Mouse (Mus musculus) forebrain, embryonic 14.5 days (tissue): ENCODE measurements around the gene Rnf220. TPM values are rescaled to one million over a fixed set of nuclear protein-coding genes. Genes with fewer than 3 reads are reported as not detected.

Experiments used
- ATAC-seq: fragments of 200-750 bp; cut with Nextera tagmentation; 2 replicates; pipeline ENCODE4 v1.8.0; 2017; ENCODE audit warnings: mild to moderate bottlenecking, moderate library complexity
- DNase-seq: peaks from one replicate; pipeline ENCODE4 v3.0.0-alpha.2; 2015; ENCODE audit warnings: low spot score
- H3K27ac ChIP-seq: fragments of 300-500 bp; sonication (generic); 2 replicates; pipeline ENCODE4 v1.5.1; 2014; ENCODE audit warnings: low read depth, mild to moderate bottlenecking, control low read depth, low read length, moderate library complexity
- H3K27me3 ChIP-seq: fragments of 300-500 bp; sonication (generic); replicated peaks from 2 replicates; pipeline ENCODE4 v1.6.1; 2014; ENCODE audit warnings: low read length, control low read depth, mixed read lengths; ENCODE audit not compliant: control insufficient read depth, insufficient read depth
- H3K36me3 ChIP-seq: fragments of 300-500 bp; sonication (generic); 2 replicates; pipeline ENCODE4 v1.6.1; 2014; ENCODE audit warnings: low read length, control low read depth; ENCODE audit not compliant: control insufficient read depth, insufficient read depth
- H3K4me1 ChIP-seq: fragments of 300-500 bp; sonication (generic); 2 replicates; pipeline ENCODE4 v1.6.1; 2014; ENCODE audit warnings: antibody characterized with exemption, low read length, control low read depth; ENCODE audit not compliant: control insufficient read depth, insufficient read depth
- H3K4me2 ChIP-seq: fragments of 300-500 bp; sonication (generic); 2 replicates; pipeline ENCODE4 v1.6.1; 2014; ENCODE audit warnings: mild to moderate bottlenecking, control low read depth, low read length
- H3K4me3 ChIP-seq: fragments of 300-500 bp; sonication (generic); 2 replicates; pipeline ENCODE4 v1.5.1; 2014; ENCODE audit warnings: low read depth, low read length, control low read depth
- H3K9ac ChIP-seq: fragments of 300-500 bp; sonication (generic); 2 replicates; pipeline ENCODE4 v1.6.1; 2014; ENCODE audit warnings: mild to moderate bottlenecking, low read length, control low read depth, moderate library complexity
- H3K9me3 ChIP-seq: fragments of 300-500 bp; sonication (generic); replicated peaks from 2 replicates; pipeline ENCODE4 v1.6.1; 2016; ENCODE audit warnings: low read length, control low read depth, mixed read lengths; ENCODE audit not compliant: control insufficient read depth
- WGBS: fragments of 180-500 bp; shearing (Covaris S2); extraction: QIAGEN DNeasy Blood & Tissue Kit; methylation state at CpG from one replicate; pipeline ENCODE4 v1.1.7; 2014; 5-methylcytosine and 5-hydroxymethylcytosine counted together
- polyA plus RNA-seq: library from polyadenylated mRNA; unstranded; fragments of >200 nt; fragmentation: Nextera tagmentation; extraction: Ambion mirVana; gene quantifications from 2 replicates; pipeline ENCODE4 v1.2.1, GENCODE M21; 2014

Gene Rnf220
- polyA plus RNA-seq, 1 experiment from 2014 or later, result 84.3 TPM

- Histone ChIP-seq H3K9me3 (no peaks in the 10 kb centered on the region), H3K4me2 (no peak overlapping the region), H3K4me3 (no peak overlapping the region), H3K27ac (no peak overlapping the region), H3K27me3 (0 out of 2 replicates have a peak, but pooled peaks cover 11% of the 10 kb centered on the region), H3K36me3 (no peaks in the 10 kb centered on the region), H3K9ac (no peak overlapping the region), H3K4me1 (peaks cover 16% of the 10 kb centered on the region)
- no peak for ATAC-seq
- WGBS, result 87% methylated on average over 17 of the region's 17 CpGs
- no peak for DNase-seq
Observed at GRCm38 (mm10) chr4:117359803-117360382, 137.0 kb downstream of the Rnf220 start.

DNA sequence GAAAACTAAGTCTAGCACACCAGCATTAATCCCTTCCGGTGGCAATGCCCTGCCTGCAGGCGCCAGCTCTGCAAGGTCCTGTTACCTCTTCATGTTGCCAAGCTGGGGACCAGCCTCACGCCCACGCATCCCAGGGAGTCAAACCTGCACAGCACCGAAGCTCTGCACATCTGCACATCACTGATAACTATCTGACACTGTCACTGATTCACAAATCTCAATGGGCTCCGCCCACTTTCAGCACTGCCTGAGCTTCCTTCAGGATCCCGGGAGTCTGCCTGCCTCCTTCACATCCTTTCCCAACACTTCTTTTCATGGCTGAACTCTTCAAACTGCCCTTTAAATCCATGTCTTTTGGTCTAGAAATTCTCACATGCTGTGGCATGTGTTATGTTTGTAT, 138.9 kb downstream of the Rnf220 start:
- Histone ChIP-seq H3K4me2 (no peak overlapping the region), H3K9ac (no peak overlapping the region), H3K27me3 (0 out of 2 replicates have a peak, but pooled peaks cover 8% of the 10 kb centered on the region), H3K36me3 (no peaks in the 10 kb centered on the region), H3K4me3 (no peak overlapping the region), H3K4me1 (peaks cover 16% of the 10 kb centered on the region), H3K27ac (no peak overlapping the region), H3K9me3 (no peaks in the 10 kb centered on the region)
- ATAC-seq, result no peak
- 70% methylated on average over 7 of the region's 7 CpGs for WGBS
- no peak for DNase-seq

DNA sequence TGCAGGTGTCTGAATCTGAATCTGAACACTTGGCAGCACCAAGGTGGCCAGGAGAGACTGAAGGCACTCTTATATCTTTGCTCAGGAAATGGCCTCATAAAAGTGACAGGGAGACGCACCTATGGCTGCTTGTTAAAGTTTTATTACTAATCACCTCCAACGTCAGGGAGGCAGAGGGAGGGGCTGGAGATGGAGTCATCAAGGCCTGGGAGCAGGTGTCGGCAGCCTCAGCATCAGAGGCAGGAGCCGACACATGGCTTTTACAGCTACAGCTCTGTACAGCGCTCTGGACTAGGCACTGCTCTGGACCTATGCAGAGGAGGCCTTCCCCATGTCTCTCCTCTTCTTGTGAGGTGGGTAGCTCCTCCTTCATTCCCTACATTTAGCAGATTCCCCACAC, 139.7 kb downstream of the Rnf220 start:
- DNase-seq (no peak), ATAC-seq (no peak)
- Histone ChIP-seq H3K27ac (no peak overlapping the region), H3K9ac (no peak overlapping the region), H3K27me3 (0 out of 2 replicates have a peak, but pooled peaks cover 8% of the 10 kb centered on the region), H3K36me3 (no peaks in the 10 kb centered on the region), H3K9me3 (no peaks in the 10 kb centered on the region), H3K4me1 (peaks cover 13% of the 10 kb centered on the region), H3K4me3 (no peak overlapping the region), H3K4me2 (no peak overlapping the region)
- WGBS, result 77% methylated on average over 5 of the region's 5 CpGs

DNA sequence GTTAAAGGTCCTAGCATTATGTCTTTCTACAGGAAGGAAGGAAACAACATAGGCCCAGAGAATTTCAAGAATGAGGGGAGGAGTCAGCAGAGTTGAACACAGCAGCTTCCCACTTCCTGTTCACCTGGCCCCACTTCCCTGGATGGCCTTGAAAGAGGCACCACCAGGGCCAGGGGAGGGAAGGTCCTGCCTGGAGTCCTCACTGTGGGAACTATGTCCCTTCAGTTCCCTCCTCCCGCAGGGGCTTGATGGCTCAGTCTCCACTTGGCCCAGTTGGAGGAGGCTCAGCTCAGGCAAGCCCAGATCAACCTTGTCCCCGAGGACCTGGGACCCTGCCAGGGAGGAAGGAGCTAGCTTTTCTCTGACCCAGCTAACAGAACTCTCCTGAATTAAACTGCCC, 140.6 kb downstream of the Rnf220 start:
- no peak overlapping the region for H3K9ac ChIP-seq
- no peak overlapping the region for H3K4me3 ChIP-seq
- H3K4me1 ChIP-seq, result 0 out of 2 replicates have a peak, but pooled peaks cover 6% of the 10 kb centered on the region
- H3K27ac ChIP-seq, result no peak overlapping the region
- no peak for DNase-seq
- ATAC-seq, result no peak
- 0 out of 2 replicates have a peak, but pooled peaks cover 8% of the 10 kb centered on the region for H3K27me3 ChIP-seq
- no peak overlapping the region for H3K4me2 ChIP-seq
- no peaks in the 10 kb centered on the region for H3K36me3 ChIP-seq
- WGBS, result 77% methylated on average over 2 of the region's 2 CpGs
- H3K9me3 ChIP-seq, result no peaks in the 10 kb centered on the region

DNA sequence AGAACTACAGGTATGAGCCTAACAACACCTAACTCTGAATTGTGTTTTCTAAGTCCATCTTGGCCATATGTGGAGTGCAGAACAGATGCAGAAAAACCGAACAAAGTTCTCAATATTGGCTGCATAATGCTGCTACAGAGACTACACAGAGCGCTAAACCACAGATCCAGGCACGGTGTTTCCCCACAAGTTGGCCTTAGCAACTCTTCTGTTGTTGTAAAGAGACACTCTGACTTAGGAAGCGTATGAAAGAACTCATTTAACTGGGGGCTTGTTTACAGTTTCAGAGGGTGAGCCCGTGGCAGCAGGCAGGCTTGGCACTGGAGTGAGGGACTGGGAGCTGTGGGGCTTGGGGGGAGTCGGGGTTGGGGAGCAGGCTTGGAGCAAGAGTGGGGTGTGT, 142.2 kb downstream of the Rnf220 start:
- H3K4me1 ChIP-seq, result no peaks in the 10 kb centered on the region
- no peaks in the 10 kb centered on the region for H3K36me3 ChIP-seq
- H3K9me3 ChIP-seq, result no peaks in the 10 kb centered on the region
- ATAC-seq (no peak), DNase-seq (no peak)
- no peak overlapping the region for H3K4me3 ChIP-seq
- H3K27ac ChIP-seq, result no peak overlapping the region
- WGBS, result 70% methylated on average over 6 of the region's 6 CpGs
- H3K9ac ChIP-seq, result no peak overlapping the region
- 0 out of 2 replicates have a peak, but pooled peaks cover 5% of the 10 kb centered on the region for H3K27me3 ChIP-seq
- H3K4me2 ChIP-seq, result no peak overlapping the region

DNA sequence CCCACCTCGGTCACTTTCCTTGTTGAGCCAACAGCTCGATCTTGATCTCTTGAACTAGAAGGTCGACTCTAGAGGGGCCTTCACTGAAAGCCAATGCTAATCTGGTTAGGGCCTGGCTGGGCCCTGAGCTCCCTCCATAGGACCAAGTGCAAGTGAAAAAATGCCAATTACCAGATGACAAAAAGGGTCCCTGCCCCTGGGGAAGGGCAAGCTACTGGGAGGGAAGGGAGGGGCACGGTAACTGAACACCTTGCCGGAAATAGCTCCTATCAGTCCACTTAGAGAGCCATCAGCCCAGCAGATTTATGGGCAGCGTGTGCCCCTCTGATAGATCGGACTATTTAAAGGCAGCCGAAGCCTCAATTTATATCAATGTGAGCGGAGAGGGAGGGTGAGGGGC, 143.9 kb downstream of the Rnf220 start:
- H3K4me1 ChIP-seq, result no peaks in the 10 kb centered on the region
- no peak for ATAC-seq
- H3K27me3 ChIP-seq, result no peaks in the 10 kb centered on the region

DNA sequence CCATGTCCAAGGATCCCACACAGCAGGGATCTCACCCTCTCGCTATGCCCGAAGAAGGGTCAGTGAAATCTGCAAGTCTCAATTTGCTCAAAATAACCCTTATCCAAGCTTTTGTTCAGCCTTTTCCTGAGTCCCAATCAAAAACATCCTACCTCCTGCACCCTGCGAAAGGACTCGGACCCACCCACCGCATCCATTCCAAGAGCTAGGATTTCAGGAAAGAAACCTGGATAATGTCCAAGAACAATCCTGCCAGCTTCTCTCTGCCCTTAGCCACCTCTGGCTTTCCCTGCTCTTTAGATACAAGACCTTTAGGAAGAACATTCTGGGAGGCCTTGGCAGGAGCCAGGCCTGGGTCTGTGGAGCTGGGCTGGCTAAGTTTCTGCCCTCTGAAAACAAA, 144.8 kb downstream of the Rnf220 start:
- Histone ChIP-seq H3K9ac (no peak overlapping the region), H3K36me3 (no peaks in the 10 kb centered on the region), H3K27ac (no peak overlapping the region), H3K4me3 (no peak overlapping the region), H3K9me3 (no peaks in the 10 kb centered on the region), H3K4me2 (no peak overlapping the region), H3K4me1 (no peaks in the 10 kb centered on the region), H3K27me3 (no peaks in the 10 kb centered on the region)
- no peak for DNase-seq
- 82% methylated on average over 5 of the region's 5 CpGs for WGBS
- ATAC-seq, result no peak

More for the DNA sequence above, 143.9 kb downstream of the Rnf220 start:
- H3K36me3 ChIP-seq, result no peaks in the 10 kb centered on the region
- H3K9ac ChIP-seq, result no peak overlapping the region
- no peak overlapping the region for H3K27ac ChIP-seq
- H3K4me3 ChIP-seq, result no peak overlapping the region
- no peak for DNase-seq
- no peak overlapping the region for H3K4me2 ChIP-seq
- 78% methylated on average over 9 of the region's 9 CpGs for WGBS
- no peaks in the 10 kb centered on the region for H3K9me3 ChIP-seq

- no peak overlapping the region for H3K4me3 ChIP-seq
- 81% methylated on average over 12 of the region's 12 CpGs for WGBS
- no peak overlapping the region for H3K27ac ChIP-seq
- no peaks in the 10 kb centered on the region for H3K4me1 ChIP-seq
- DNase-seq (no peak), ATAC-seq (no peak)
- H3K27me3 ChIP-seq, result no peaks in the 10 kb centered on the region
- no peak overlapping the region for H3K9ac ChIP-seq
- no peaks in the 10 kb centered on the region for H3K9me3 ChIP-seq
- H3K36me3 ChIP-seq, result no peaks in the 10 kb centered on the region
- H3K4me2 ChIP-seq, result no peak overlapping the region
Observed at GRCm38 (mm10) chr4:117350139-117350693, 146.6 kb downstream of the Rnf220 start.

GRCm38 (mm10) chr4:117349327-117349726, 147.5 kb downstream of the Rnf220 start:
- Histone ChIP-seq H3K36me3 (no peaks in the 10 kb centered on the region), H3K9me3 (no peaks in the 10 kb centered on the region), H3K9ac (no peak overlapping the region), H3K4me2 (no peak overlapping the region), H3K27ac (no peak overlapping the region), H3K27me3 (no peaks in the 10 kb centered on the region), H3K4me1 (no peaks in the 10 kb centered on the region), H3K4me3 (no peak overlapping the region)
- ATAC-seq (no peak), DNase-seq (no peak)
- 36% methylated on average over 2 of the region's 2 CpGs for WGBS
